Mouse (Mus musculus) midbrain, embryonic 16.5 days (tissue): ENCODE measurements around the gene Ctsw. TPM values are rescaled to one million over a fixed set of nuclear protein-coding genes. Genes with fewer than 3 reads are reported as not detected.
"Not testable (repeated sequence)": the region's sequence is repeated elsewhere in the genome, so short reads cannot be mapped to it uniquely, and the experiment has no call there.

Source experiments
- ATAC-seq: fragments of 200-750 bp; cut with Nextera tagmentation; 2 replicates; pipeline ENCODE4 v1.8.0; 2017; ENCODE audit warnings: moderate TSS enrichment
- H3K27ac ChIP-seq: fragments of 300-500 bp; sonication (generic); 2 replicates; pipeline ENCODE4 v1.5.1; 2014; ENCODE audit warnings: mild to moderate bottlenecking, low read length, mixed read lengths
- H3K27me3 ChIP-seq: fragments of 300-500 bp; sonication (generic); 2 replicates; pipeline ENCODE4 v1.6.1; 2014; ENCODE audit warnings: low read depth, low read length, mixed read lengths; ENCODE audit not compliant: control insufficient read depth, insufficient read depth
- H3K36me3 ChIP-seq: fragments of 300-500 bp; sonication (generic); 2 replicates; pipeline ENCODE4 v1.6.1; 2014; ENCODE audit warnings: mild to moderate bottlenecking, low read length, moderate library complexity, mixed read lengths; ENCODE audit not compliant: control insufficient read depth, insufficient read depth
- H3K4me1 ChIP-seq: fragments of 300-500 bp; sonication (generic); 2 replicates; pipeline ENCODE4 v1.6.1; 2014; ENCODE audit warnings: mild to moderate bottlenecking, low read length, mixed read lengths; ENCODE audit not compliant: control insufficient read depth, insufficient read depth
- H3K4me2 ChIP-seq: fragments of 300-500 bp; sonication (generic); 2 replicates; pipeline ENCODE4 v1.6.1; 2014; ENCODE audit warnings: mild to moderate bottlenecking, low read length, mixed read lengths
- H3K4me3 ChIP-seq: fragments of 300-500 bp; sonication (generic); 2 replicates; pipeline ENCODE4 v1.5.1; 2014; ENCODE audit warnings: low read depth, mild to moderate bottlenecking, low read length, moderate library complexity, mixed read lengths
- H3K9ac ChIP-seq: fragments of 300-500 bp; sonication (generic); 2 replicates; pipeline ENCODE4 v1.6.1; 2014; ENCODE audit warnings: low read depth, low read length, mixed read lengths
- H3K9me3 ChIP-seq: fragments of 300-500 bp; sonication (generic); replicated peaks from 2 replicates; pipeline ENCODE4 v1.6.1; 2014; ENCODE audit warnings: mild to moderate bottlenecking, low read length, mixed read lengths; ENCODE audit not compliant: control insufficient read depth, poor library complexity, severe bottlenecking
- WGBS: fragments of 180-500 bp; shearing (Covaris S2); extraction: QIAGEN DNeasy Blood & Tissue Kit; methylation state at CpG from one replicate; pipeline ENCODE4 v1.1.7; 2014; 5-methylcytosine and 5-hydroxymethylcytosine counted together
- polyA plus RNA-seq: library from polyadenylated mRNA; unstranded; fragments of >200 nt; fragmentation: Nextera tagmentation; extraction: Ambion mirVana; gene quantifications from 2 replicates; pipeline ENCODE4 v1.2.1, GENCODE M21; 2015

The Ctsw gene
- polyA plus RNA-seq, 1 experiment from 2014 or later: 5.2 TPM

GRCm38 (mm10) chr19:5490313-5490897 is 22.1 kb upstream of the Ctsw start, which contains the start of gene Cfl1:
Gene Cfl1 (plus strand): TSS chr19:5490455.
- Histone ChIP-seq H3K4me3 (peak within 1 kb of the TSS; percentile 94), H3K4me2 (peak within 1 kb of the TSS; percentile 84), H3K27ac (peak within 1 kb of the TSS; percentile 99), H3K9me3 (no peaks in the 10 kb centered on the region), H3K36me3 (peaks cover 17% of the 10 kb centered on the region), H3K27me3 (no peaks in the 10 kb centered on the region), H3K4me1 (peaks cover 38% of the 10 kb centered on the region), H3K9ac (peak within 1 kb of the TSS; percentile 88)
- 1% methylated on average over 60 of the region's 62 CpGs for WGBS
- peak; percentile 66 for ATAC-seq

GRCm38 (mm10) chr19:5489721-5490120 is 21.4 kb upstream of the Ctsw start:
- 53% methylated on average over 10 of the region's 10 CpGs for WGBS
- ATAC-seq, H3K9ac ChIP-seq, H3K9me3 ChIP-seq, H3K27me3 ChIP-seq: not testable (repeated sequence)
- Histone ChIP-seq H3K4me1 (peaks cover 38% of the 10 kb centered on the region), H3K27ac (peak overlapping the region; percentile 99), H3K4me3 (peak overlapping the region; percentile 94), H3K4me2 (peak overlapping the region; percentile 36), H3K36me3 (peaks cover 13% of the 10 kb centered on the region)

- H3K27me3 ChIP-seq: no peaks in the 10 kb centered on the region
- H3K9me3 ChIP-seq: no peaks in the 10 kb centered on the region
- peak overlapping the region; percentile 63 for H3K9ac ChIP-seq
- peaks cover 10% of the 10 kb centered on the region for H3K36me3 ChIP-seq
- under 1% methylated on average over 26 of the region's 26 CpGs for WGBS
- H3K4me1 ChIP-seq: peaks cover 38% of the 10 kb centered on the region
- H3K4me3 ChIP-seq: peak overlapping the region; percentile 58
- peak overlapping the region; percentile 84 for H3K4me2 ChIP-seq
- peak; percentile 81 for ATAC-seq
- H3K27ac ChIP-seq: peak overlapping the region; percentile 99
These were observed 20.7 kb upstream of the Ctsw start for GRCm38 (mm10) chr19:5488878-5489571.

- peak within 1 kb of the TSS; percentile 70 for H3K9ac ChIP-seq
- peak within 1 kb of the TSS; percentile 99 for H3K27ac ChIP-seq
- peak within 1 kb of the TSS; percentile 58 for H3K4me3 ChIP-seq
- H3K4me1 ChIP-seq: peaks cover 35% of the 10 kb centered on the region
- peak; percentile 69 for ATAC-seq
- no peaks in the 10 kb centered on the region for H3K27me3 ChIP-seq
- H3K36me3 ChIP-seq: peaks cover 14% of the 10 kb centered on the region
- H3K4me2 ChIP-seq: peak within 1 kb of the TSS; percentile 84
- no peaks in the 10 kb centered on the region for H3K9me3 ChIP-seq
- under 1% methylated on average over 39 of the region's 39 CpGs for WGBS
These were observed 19.7 kb upstream of the Ctsw start, which contains the start of gene Mus81 for GRCm38 (mm10) chr19:5487768-5488550. Gene Mus81 (minus strand): TSS chr19:5488402.

GRCm38 (mm10) chr19:5486771-5487170 is 18.5 kb upstream of the Ctsw start:
- H3K4me2 ChIP-seq: 0 out of 2 replicates have a peak overlapping the region, but pooled peaks have one; percentile 5
- WGBS: 92% methylated on average over 4 of the region's 4 CpGs

GRCm38 (mm10) chr19:5486286-5486685 is 18.0 kb upstream of the Ctsw start:
- Histone ChIP-seq H3K4me2 (no peak overlapping the region), H3K27me3 (no peaks in the 10 kb centered on the region), H3K27ac (no peak overlapping the region), H3K4me3 (no peak overlapping the region), H3K9ac (no peak overlapping the region), H3K9me3 (no peaks in the 10 kb centered on the region), H3K4me1 (peaks cover 23% of the 10 kb centered on the region), H3K36me3 (peaks cover 22% of the 10 kb centered on the region)
- ATAC-seq: no peak
- WGBS: 89% methylated on average over 8 of the region's 8 CpGs

More at GRCm38 (mm10) chr19:5486771-5487170, 18.5 kb upstream of the Ctsw start:
- no peaks in the 10 kb centered on the region for H3K27me3 ChIP-seq
- H3K36me3 ChIP-seq: peaks cover 20% of the 10 kb centered on the region
- H3K27ac ChIP-seq: no peak overlapping the region
- no peak overlapping the region for H3K4me3 ChIP-seq
- no peak overlapping the region for H3K9ac ChIP-seq
- peaks cover 25% of the 10 kb centered on the region for H3K4me1 ChIP-seq
- H3K9me3 ChIP-seq: no peaks in the 10 kb centered on the region
- ATAC-seq: no peak

- ATAC-seq: no peak
- H3K4me3 ChIP-seq: no peak overlapping the region
- 89% methylated on average over 7 of the region's 7 CpGs for WGBS
- peaks cover 22% of the 10 kb centered on the region for H3K36me3 ChIP-seq
- no peaks in the 10 kb centered on the region for H3K9me3 ChIP-seq
- H3K27me3 ChIP-seq: no peaks in the 10 kb centered on the region
- peaks cover 23% of the 10 kb centered on the region for H3K4me1 ChIP-seq
- H3K9ac ChIP-seq: no peak overlapping the region
- H3K4me2 ChIP-seq: no peak overlapping the region
- no peak overlapping the region for H3K27ac ChIP-seq
These were observed 17.5 kb upstream of the Ctsw start for GRCm38 (mm10) chr19:5485821-5486220.

- Histone ChIP-seq H3K4me1 (peaks cover 23% of the 10 kb centered on the region), H3K4me2 (no peak overlapping the region), H3K9ac (no peak overlapping the region), H3K27ac (no peak overlapping the region), H3K27me3 (no peaks in the 10 kb centered on the region), H3K4me3 (no peak overlapping the region), H3K9me3 (no peaks in the 10 kb centered on the region), H3K36me3 (peaks cover 23% of the 10 kb centered on the region)
- 94% methylated on average over 8 of the region's 8 CpGs for WGBS
- no peak for ATAC-seq
These were observed 17.1 kb upstream of the Ctsw start for GRCm38 (mm10) chr19:5485371-5485770.
